Mouse (Mus musculus) layer of hippocampus, adult 18-20 months (tissue): ENCODE results near the gene Etv2. TPM values are rescaled to one million over a fixed set of nuclear protein-coding genes. Genes with fewer than 3 reads are reported as not detected.

Experiments used
- DNase-seq, 2 experiments: peaks; one replicate each; pipeline ENCODE4 v3.0.0; 2022; ENCODE audit warnings: low spot score in 2 of 2
- long read RNA-seq: library from polyadenylated mRNA; stranded (forward); transcript quantifications from one replicate; pipeline ENCODE4 v2.0.0, GENCODE M21; 2021
- total RNA-seq, 2 experiments: library from RNA; stranded (reverse); gene quantifications; 2 replicates each; pipeline ENCODE4 v1.2.3; 2021

Etv2 gene
- not detected for total RNA-seq
- long read RNA-seq: 0 reads

- DNase-seq: no peak
These were observed at the start of gene Etv2 for GRCm38 (mm10) chr7:30635752-30636151. Gene Etv2, minus strand, starts transcription at chr7:30635852.

- DNase-seq: no peak
These were observed 47.8 kb upstream of the Etv2 start for GRCm38 (mm10) chr7:30683425-30683824.

- no peak for DNase-seq
These were observed 46.2 kb upstream of the Etv2 start for GRCm38 (mm10) chr7:30681897-30682296.

- DNase-seq: peak in 1 of 2 experiments; percentile 5
These were observed 42.8 kb upstream of the Etv2 start for GRCm38 (mm10) chr7:30678263-30678975.

- DNase-seq: no peak
These were observed 35.8 kb upstream of the Etv2 start, which contains the start of gene Pmis2 for GRCm38 (mm10) chr7:30671480-30671879. Gene Pmis2, minus strand, starts transcription at chr7:30671605.

- DNase-seq: no peak
These were observed 33.6 kb upstream of the Etv2 start for GRCm38 (mm10) chr7:30669229-30669628.

GRCm38 (mm10) chr7:30665321-30665720 lies 29.7 kb upstream of the Etv2 start:
- peak in 1 of 2 experiments; percentile 14 for DNase-seq

GRCm38 (mm10) chr7:30664529-30665200 lies 29.0 kb upstream of the Etv2 start, which contains the start of gene Haus5:
Gene Haus5, minus strand, starts transcription at chr7:30664994.
- peak; percentile 84 to 95 for DNase-seq

GRCm38 (mm10) chr7:30649591-30650540 lies 14.2 kb upstream of the Etv2 start, which contains the start of gene Rbm42:
Gene Rbm42, minus strand, starts transcription at chr7:30650317.
- DNase-seq: peak; percentile 99

- DNase-seq: no peak
These were observed 3.4 kb upstream of the Etv2 start for GRCm38 (mm10) chr7:30639083-30639482.

GRCm38 (mm10) chr7:30636395-30636794 lies 743 bp upstream of the Etv2 start:
- no peak for DNase-seq

- DNase-seq: no peak
These were observed 1.0 kb downstream of the Etv2 start for GRCm38 (mm10) chr7:30634621-30635020.

- DNase-seq: no peak
These were observed 1.8 kb downstream of the Etv2 start for GRCm38 (mm10) chr7:30633762-30634412.

- DNase-seq: no peak
These were observed 6.6 kb downstream of the Etv2 start for GRCm38 (mm10) chr7:30629013-30629412.

GRCm38 (mm10) chr7:30626647-30627046 lies 9.0 kb downstream of the Etv2 start:
- no peak for DNase-seq

GRCm38 (mm10) chr7:30625530-30626384 lies 9.9 kb downstream of the Etv2 start, which contains the start of gene Cox6b1:
Gene Cox6b1, minus strand, starts transcription at chr7:30626151.
- peak; percentile 76 to 89 for DNase-seq

- no peak for DNase-seq
These were observed 16.4 kb downstream of the Etv2 start for GRCm38 (mm10) chr7:30619202-30619601.

- DNase-seq: no peak
These were observed 17.0 kb downstream of the Etv2 start for GRCm38 (mm10) chr7:30618658-30619057.

- no peak for DNase-seq
These were observed 20.4 kb downstream of the Etv2 start for GRCm38 (mm10) chr7:30615049-30615760.
